Mouse (Mus musculus): ENCODE results near the gene Psors1c2. TPM values are rescaled to one million over a fixed set of nuclear protein-coding genes. Genes with fewer than 3 reads are reported as not detected.

The Psors1c2 gene
- total RNA-seq, 1 experiment from 2014 or later = not detected

GRCm38 (mm10) chr17:35549437-35550142 is 16.6 kb downstream of the Psors1c2 start:
- no peak for ATAC-seq (replicated peaks in 1 of 2; ENCODE audit: insufficient read depth in 1 of 2, low FRiP score in 2 of 2, low TSS enrichment in 1 of 2, low read depth in 1 of 2, poor library complexity in 2 of 2, severe bottlenecking in 2 of 2)

- ATAC-seq (replicated peaks in 1 of 2; ENCODE audit: insufficient read depth in 1 of 2, low FRiP score in 2 of 2, low TSS enrichment in 1 of 2, low read depth in 1 of 2, poor library complexity in 2 of 2, severe bottlenecking in 2 of 2) = no peak
Observed at GRCm38 (mm10) chr17:35550143-35550494, 17.1 kb downstream of the Psors1c2 start.

GRCm38 (mm10) chr17:35550871-35551270 is 17.9 kb downstream of the Psors1c2 start:
- no peak for ATAC-seq (replicated peaks in 1 of 2; ENCODE audit: insufficient read depth in 1 of 2, low FRiP score in 2 of 2, low TSS enrichment in 1 of 2, low read depth in 1 of 2, poor library complexity in 2 of 2, severe bottlenecking in 2 of 2)

DNA sequence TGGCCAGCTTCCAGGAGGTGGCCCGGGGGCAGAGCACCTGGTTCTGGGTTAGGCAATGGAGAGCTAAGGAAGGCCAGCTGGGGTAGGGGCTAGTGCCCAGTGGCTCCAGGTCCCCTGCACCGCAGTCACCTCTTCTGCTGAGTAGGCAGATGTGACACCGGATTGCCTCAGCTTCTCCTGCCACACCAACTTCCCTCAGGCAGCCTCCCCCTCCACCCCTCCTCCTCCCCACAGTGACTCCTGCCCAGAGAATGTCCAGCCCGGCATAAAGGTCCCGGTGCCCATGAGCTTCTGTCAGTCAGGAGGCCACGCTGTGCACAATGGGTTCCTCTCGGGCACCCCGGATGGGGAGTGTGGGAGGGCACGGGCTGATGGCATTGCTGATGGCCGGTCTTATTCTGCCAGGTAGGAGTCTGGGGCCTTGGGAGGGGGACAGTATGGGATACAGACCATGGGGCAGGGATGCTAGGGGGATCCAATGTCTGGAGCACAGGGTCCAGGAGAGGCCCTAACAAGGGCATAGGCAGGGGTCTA is 18.9 kb downstream of the Psors1c2 start, which contains the start of gene Cdsn:
Cdsn (plus strand) TSS at position 248 of the 534 bp plus-strand sequence.
- no peak for ATAC-seq (replicated peaks in 1 of 2; ENCODE audit: insufficient read depth in 1 of 2, low FRiP score in 2 of 2, low TSS enrichment in 1 of 2, low read depth in 1 of 2, poor library complexity in 2 of 2, severe bottlenecking in 2 of 2)

DNA sequence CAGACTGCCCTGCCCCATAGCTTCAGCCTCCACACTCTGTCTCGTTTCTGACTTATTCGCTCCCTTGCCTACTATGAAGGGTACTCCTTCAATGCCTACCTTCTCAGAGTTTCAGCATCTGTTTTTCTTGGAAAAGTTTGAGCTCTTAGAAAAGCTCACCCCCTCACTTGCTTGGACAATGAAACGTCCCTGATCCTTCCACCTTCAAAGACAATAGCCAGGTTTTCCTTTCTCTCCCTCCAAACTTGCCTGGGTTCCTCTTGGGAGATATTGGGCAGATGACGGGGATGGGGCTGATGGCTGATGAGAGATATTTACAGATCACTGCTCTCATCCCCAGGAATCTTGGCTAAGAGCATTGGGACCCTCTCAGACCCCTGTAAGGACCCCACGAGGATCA is 21.3 kb downstream of the Psors1c2 start:
- ATAC-seq (replicated peaks in 1 of 2; ENCODE audit: insufficient read depth in 1 of 2, low FRiP score in 2 of 2, low TSS enrichment in 1 of 2, low read depth in 1 of 2, poor library complexity in 2 of 2, severe bottlenecking in 2 of 2) = no peak

GRCm38 (mm10) chr17:35554761-35555397 is 21.9 kb downstream of the Psors1c2 start:
- ATAC-seq (replicated peaks in 1 of 2; ENCODE audit: insufficient read depth in 1 of 2, low FRiP score in 2 of 2, low TSS enrichment in 1 of 2, low read depth in 1 of 2, poor library complexity in 2 of 2, severe bottlenecking in 2 of 2) = no peak

GRCm38 (mm10) chr17:35556186-35556765 is 23.3 kb downstream of the Psors1c2 start:
- no peak for ATAC-seq (replicated peaks in 1 of 2; ENCODE audit: insufficient read depth in 1 of 2, low FRiP score in 2 of 2, low TSS enrichment in 1 of 2, low read depth in 1 of 2, poor library complexity in 2 of 2, severe bottlenecking in 2 of 2)

GRCm38 (mm10) chr17:35556812-35557211 is 23.8 kb downstream of the Psors1c2 start:
- peak; percentile 53 to 71 for ATAC-seq (replicated peaks in 1 of 2; ENCODE audit: insufficient read depth in 1 of 2, low FRiP score in 2 of 2, low TSS enrichment in 1 of 2, low read depth in 1 of 2, poor library complexity in 2 of 2, severe bottlenecking in 2 of 2)

- ATAC-seq (replicated peaks in 1 of 2; ENCODE audit: insufficient read depth in 1 of 2, low FRiP score in 2 of 2, low TSS enrichment in 1 of 2, low read depth in 1 of 2, poor library complexity in 2 of 2, severe bottlenecking in 2 of 2) = no peak
Observed at GRCm38 (mm10) chr17:35557351-35557750, 24.4 kb downstream of the Psors1c2 start.

- ATAC-seq (replicated peaks in 1 of 2; ENCODE audit: insufficient read depth in 1 of 2, low FRiP score in 2 of 2, low TSS enrichment in 1 of 2, low read depth in 1 of 2, poor library complexity in 2 of 2, severe bottlenecking in 2 of 2) = no peak
Observed at GRCm38 (mm10) chr17:35558216-35558615, 25.2 kb downstream of the Psors1c2 start.

GRCm38 (mm10) chr17:35567150-35567549 is 34.1 kb downstream of the Psors1c2 start, which contains the start of gene 2300002M23Rik:
TSS of gene 2300002M23Rik (plus strand) at chr17:35567450.
- no peak for ATAC-seq (replicated peaks in 1 of 2; ENCODE audit: insufficient read depth in 1 of 2, low FRiP score in 2 of 2, low TSS enrichment in 1 of 2, low read depth in 1 of 2, poor library complexity in 2 of 2, severe bottlenecking in 2 of 2)

DNA sequence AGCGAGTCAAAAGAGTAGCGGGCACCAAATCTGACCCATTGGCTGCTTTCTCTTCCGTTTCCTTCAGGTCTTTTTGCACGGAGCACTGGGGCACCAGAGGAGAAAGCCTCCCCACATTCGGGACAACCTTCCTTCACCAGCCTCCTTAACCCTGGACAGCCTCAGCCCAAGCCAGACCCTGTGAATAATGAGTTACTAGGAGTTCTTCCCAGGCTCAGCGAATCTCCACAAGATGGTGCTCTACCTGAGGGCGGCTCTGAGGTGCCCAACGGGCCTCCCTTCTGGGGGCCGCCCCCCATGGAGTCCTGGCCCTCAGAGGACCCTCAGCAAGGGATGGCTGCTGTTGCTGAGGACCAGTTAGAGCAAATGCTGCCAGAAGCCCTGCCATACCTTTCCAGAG is 34.8 kb downstream of the Psors1c2 start:
- no peak for ATAC-seq (replicated peaks in 1 of 2; ENCODE audit: insufficient read depth in 1 of 2, low FRiP score in 2 of 2, low TSS enrichment in 1 of 2, low read depth in 1 of 2, poor library complexity in 2 of 2, severe bottlenecking in 2 of 2)

- peak; percentile 32 to 42; a peak in 2 of 4 replicates for ATAC-seq (replicated peaks in 1 of 2; ENCODE audit: insufficient read depth in 1 of 2, low FRiP score in 2 of 2, low TSS enrichment in 1 of 2, low read depth in 1 of 2, poor library complexity in 2 of 2, severe bottlenecking in 2 of 2)
Observed at GRCm38 (mm10) chr17:35569091-35569944, 36.3 kb downstream of the Psors1c2 start.

DNA sequence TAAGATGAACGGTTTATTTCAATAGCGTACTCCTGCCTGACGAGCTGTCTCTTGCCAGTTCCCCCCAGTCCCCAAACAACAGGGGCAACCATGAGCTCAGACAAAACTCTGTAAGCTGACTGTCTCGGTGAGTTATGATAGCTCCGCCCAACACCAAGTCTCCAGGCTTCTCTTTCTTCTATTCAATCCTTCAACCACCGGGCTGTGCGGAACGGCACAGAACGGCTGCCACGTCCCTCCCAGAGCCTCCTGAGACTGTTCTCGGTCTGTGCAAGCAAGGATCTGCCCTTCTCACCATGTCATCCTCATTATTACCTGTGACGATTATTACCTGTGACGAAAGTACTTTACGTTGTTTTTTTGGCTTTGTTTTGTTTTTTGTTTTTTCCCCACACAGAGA is 37.8 kb downstream of the Psors1c2 start:
- no peak for ATAC-seq (replicated peaks in 1 of 2; ENCODE audit: insufficient read depth in 1 of 2, low FRiP score in 2 of 2, low TSS enrichment in 1 of 2, low read depth in 1 of 2, poor library complexity in 2 of 2, severe bottlenecking in 2 of 2)

DNA sequence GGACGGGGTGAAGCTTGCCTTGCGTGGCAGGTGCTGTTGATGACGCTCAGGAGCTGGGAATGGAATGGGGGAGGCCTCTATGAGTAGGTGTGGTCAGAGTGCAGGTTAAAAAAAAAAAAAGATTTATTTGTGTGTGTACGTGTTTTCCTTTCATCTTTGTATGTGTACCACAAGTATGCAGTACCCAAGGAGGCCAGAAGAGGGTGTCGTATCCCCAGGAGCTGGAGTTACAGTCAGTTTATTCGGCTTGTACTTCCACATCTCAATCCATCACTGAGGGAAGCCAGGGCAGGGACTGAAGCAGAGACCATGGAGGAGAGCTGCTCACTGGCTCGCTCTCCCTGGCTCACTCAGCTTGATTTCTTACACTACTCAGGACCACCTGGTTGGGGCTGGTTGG is 38.5 kb downstream of the Psors1c2 start:
- ATAC-seq (replicated peaks in 1 of 2; ENCODE audit: insufficient read depth in 1 of 2, low FRiP score in 2 of 2, low TSS enrichment in 1 of 2, low read depth in 1 of 2, poor library complexity in 2 of 2, severe bottlenecking in 2 of 2) = no peak

GRCm38 (mm10) chr17:35578211-35578610 is 45.2 kb downstream of the Psors1c2 start:
- peak; percentile 84 to 88 for ATAC-seq (replicated peaks in 1 of 2; ENCODE audit: insufficient read depth in 1 of 2, low FRiP score in 2 of 2, low TSS enrichment in 1 of 2, low read depth in 1 of 2, poor library complexity in 2 of 2, severe bottlenecking in 2 of 2)

DNA sequence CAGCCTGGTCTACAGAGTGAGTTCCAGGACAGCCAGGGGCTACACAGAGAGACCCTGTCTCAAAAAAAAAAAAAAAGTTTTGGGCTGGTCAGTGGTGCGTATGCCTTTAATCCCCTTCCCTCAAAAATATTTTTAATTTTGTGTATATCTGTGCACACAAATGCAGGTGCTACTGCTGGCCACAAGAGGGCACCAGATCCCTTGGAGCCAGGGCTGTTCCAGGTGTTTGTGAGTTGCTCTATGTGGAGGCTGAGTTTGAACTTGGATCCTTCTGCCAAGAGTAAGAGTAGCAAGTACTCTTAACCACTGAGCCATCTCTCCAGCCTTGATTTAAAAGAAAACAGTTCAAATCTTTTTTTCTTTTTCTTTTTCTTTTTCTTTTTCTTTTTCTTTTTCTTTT is 49.9 kb downstream of the Psors1c2 start:
- no peak for ATAC-seq (replicated peaks in 1 of 2; ENCODE audit: insufficient read depth in 1 of 2, low FRiP score in 2 of 2, low TSS enrichment in 1 of 2, low read depth in 1 of 2, poor library complexity in 2 of 2, severe bottlenecking in 2 of 2)

All from hematopoietic stem cell, adult 5-6 weeks (primary cell).